Mouse (Mus musculus): ENCODE measurements at regions not wholly inside any gene's neighbourhood (a gene's known extent, or its start where the extent isn't known, plus 50 kb on each side); places are given as distances from the start of the nearest gene placed in this dataset.

DNA sequence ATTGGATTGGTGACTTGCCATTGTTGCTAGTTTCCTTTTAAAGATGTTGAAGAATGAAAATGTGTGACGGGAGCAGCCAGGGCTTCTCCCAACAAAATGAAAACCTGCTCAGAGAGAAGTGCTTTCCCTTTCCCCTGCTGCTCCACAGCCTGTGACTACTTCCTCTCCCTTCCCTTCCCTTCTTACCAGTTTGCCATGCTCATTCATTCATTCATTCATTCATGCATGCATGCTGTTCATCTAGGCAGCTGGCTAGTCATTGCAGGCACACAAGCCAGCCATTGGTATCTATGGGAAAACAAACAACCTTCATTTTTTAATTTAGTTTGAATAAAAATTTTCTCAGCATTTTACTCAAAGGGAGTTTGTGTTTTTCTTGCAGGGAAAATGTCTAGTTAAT, 116.3 kb downstream of the Zfp706 start:
- Histone ChIP-seq H3K9me3 (replicated peaks; ENCODE audit: insufficient read depth, low read length) (no peaks in the 10 kb centered on the region), H3K27ac (ENCODE audit: control insufficient read depth, low read depth, low read length) (no peak overlapping the region), H3K36me3 (ENCODE audit: control insufficient read depth in 1 of 2, insufficient read depth in 2 of 2, low read length in 2 of 2) (peaks cover 0 to 7% of the 10 kb centered on the region in 2 experiments; a peak in 2 of 4 replicates)

GRCm38 (mm10) chr15:36889072-36889471, 118.5 kb downstream of the Zfp706 start:
- H3K79me2 ChIP-seq (ENCODE audit: control insufficient read depth, insufficient read depth, low read length, poor library complexity), result no peaks in the 10 kb centered on the region
- no peak overlapping the region for H3K27ac ChIP-seq (ENCODE audit: control insufficient read depth, low read depth, low read length)
- H3K4me3 ChIP-seq (ENCODE audit: control insufficient read depth in 1 of 2, insufficient read depth in 1 of 2, low read depth in 2 of 2, low read length in 2 of 2), result no peak overlapping the region
- H3K36me3 ChIP-seq (ENCODE audit: control insufficient read depth in 1 of 2, insufficient read depth in 2 of 2, low read length in 2 of 2), result no peaks in the 10 kb centered on the region
- H3K27me3 ChIP-seq (ENCODE audit: control insufficient read depth in 1 of 2, insufficient read depth in 2 of 2, low read length in 2 of 2), result no peaks in the 10 kb centered on the region
- peaks cover 0 to 12% of the 10 kb centered on the region in 2 experiments; a peak in 2 of 4 replicates for H3K4me1 ChIP-seq (ENCODE audit: control insufficient read depth in 1 of 2, insufficient read depth in 2 of 2, low read length in 2 of 2)
- H3K9ac ChIP-seq (ENCODE audit: control insufficient read depth, low read depth, low read length, poor library complexity, severe bottlenecking), result no peak overlapping the region
- no peak for TF ChIP-seq UBTF (IDR thresholded peaks at IDR 0.05; ENCODE audit: borderline replicate concordance, insufficient read depth, low read depth, low read length)
- no peak for TF ChIP-seq BHLHE40 (IDR thresholded peaks at IDR 0.05; ENCODE audit: borderline replicate concordance, low read depth, low read length)
- TF ChIP-seq CHD1 (IDR thresholded peaks at IDR 0.05; ENCODE audit: low read depth, low read length), result no peak
- TF ChIP-seq ZKSCAN1 (IDR thresholded peaks at IDR 0.05; ENCODE audit: low read depth, low read length), result no peak
- TF ChIP-seq EP300 (IDR thresholded peaks at IDR 0.05; ENCODE audit: low read depth in 1 of 2, low read length in 2 of 2), result no peak
- no peak for TF ChIP-seq TAL1 (IDR thresholded peaks at IDR 0.05; ENCODE audit: low read length)
- no peak for TF ChIP-seq USF1 (IDR thresholded peaks at IDR 0.05; ENCODE audit: low read depth, low read length)
- no peak for TF ChIP-seq MXI1 (IDR thresholded peaks at IDR 0.05; ENCODE audit: low read depth, low read length)
- no peak for TF ChIP-seq MYB (IDR thresholded peaks at IDR 0.05; ENCODE audit: low read depth, low read length)
- TF ChIP-seq POLR2AphosphoS2 (IDR thresholded peaks at IDR 0.05; ENCODE audit: low read length), result no peak
- TF ChIP-seq RAD21 (IDR thresholded peaks at IDR 0.05; ENCODE audit: low read depth, low read length), result no peak
- TF ChIP-seq MAX (IDR thresholded peaks at IDR 0.05; ENCODE audit: low read length), result no peak
- TF ChIP-seq SMC3 (IDR thresholded peaks at IDR 0.05; ENCODE audit: low read depth, low read length), result no peak
- no peak for TF ChIP-seq TCF12 (IDR thresholded peaks at IDR 0.05; ENCODE audit: low read depth, low read length)
- no peak for TF ChIP-seq ELF1 (IDR thresholded peaks at IDR 0.05; ENCODE audit: low read depth, low read length)
- no peak for TF ChIP-seq NRF1 (IDR thresholded peaks at IDR 0.05; ENCODE audit: insufficient read depth, low read depth, low read length, poor library complexity, severe bottlenecking)
- no peak for TF ChIP-seq MAZ (IDR thresholded peaks at IDR 0.05; ENCODE audit: low read depth, low read length)
- no peak for TF ChIP-seq GATA1 (IDR thresholded peaks at IDR 0.05; ENCODE audit: low read depth, low read length)
- no peaks in the 10 kb centered on the region for H3K9me3 ChIP-seq (replicated peaks; ENCODE audit: insufficient read depth, low read length)
- no peak for DNase-seq (ENCODE audit: low read depth, low spot score)

More for the DNA sequence above, 116.3 kb downstream of the Zfp706 start:
- no peak overlapping the region for H3K9ac ChIP-seq (ENCODE audit: control insufficient read depth, low read depth, low read length, poor library complexity, severe bottlenecking)
- H3K4me3 ChIP-seq (ENCODE audit: control insufficient read depth in 1 of 2, insufficient read depth in 1 of 2, low read depth in 2 of 2, low read length in 2 of 2), result no peak overlapping the region
- H3K27me3 ChIP-seq (ENCODE audit: control insufficient read depth in 1 of 2, insufficient read depth in 2 of 2, low read length in 2 of 2), result no peaks in the 10 kb centered on the region
- H3K4me1 ChIP-seq (ENCODE audit: control insufficient read depth in 1 of 2, insufficient read depth in 2 of 2, low read length in 2 of 2), result peaks cover 7 to 21% of the 10 kb centered on the region in 2 experiments
- TF ChIP-seq E2F4 (IDR thresholded peaks at IDR 0.05; ENCODE audit: borderline replicate concordance, low read depth, low read length) (no peak), RAD21 (IDR thresholded peaks at IDR 0.05; ENCODE audit: low read depth, low read length) (no peak), POLR2AphosphoS2 (IDR thresholded peaks at IDR 0.05; ENCODE audit: low read length) (no peak), POLR2A (IDR thresholded peaks at IDR 0.05; ENCODE audit: control insufficient read depth in 1 of 2, insufficient read depth in 1 of 2, low read depth in 1 of 2, low read length in 2 of 2, poor library complexity in 1 of 2) (no peak), ZC3H11A (IDR thresholded peaks at IDR 0.05; ENCODE audit: low read depth, low read length) (no peak), HCFC1 (IDR thresholded peaks at IDR 0.05; ENCODE audit: low read depth, low read length) (no peak), SMC3 (IDR thresholded peaks at IDR 0.05; ENCODE audit: low read depth, low read length) (no peak), USF2 (IDR thresholded peaks at IDR 0.05; ENCODE audit: borderline replicate concordance in 1 of 2, insufficient read depth in 1 of 2, low read depth in 1 of 2, low read length in 2 of 2) (no peak), MAZ (IDR thresholded peaks at IDR 0.05; ENCODE audit: low read depth, low read length) (no peak)
- no peaks in the 10 kb centered on the region for H3K79me2 ChIP-seq (ENCODE audit: control insufficient read depth, insufficient read depth, low read length, poor library complexity)
- no peak for DNase-seq (ENCODE audit: low read depth, low spot score)

Measured in MEL (cell line).